Mouse (Mus musculus) spleen, postnatal 0 days (tissue): Measurements from ENCODE around the gene Man2b1. TPM values are rescaled to one million over a fixed set of nuclear protein-coding genes. Genes with fewer than 3 reads are reported as not detected.

Source experiments
- polyA plus RNA-seq: library from polyadenylated mRNA; unstranded; fragments of >200 nt; fragmentation: Nextera tagmentation; extraction: Ambion mirVana; gene quantifications from 2 replicates; pipeline ENCODE4 v1.2.1, GENCODE M21; 2015

The Man2b1 gene
- polyA plus RNA-seq, result 41.9 and 56.5 TPM in 2 replicates

DNA sequence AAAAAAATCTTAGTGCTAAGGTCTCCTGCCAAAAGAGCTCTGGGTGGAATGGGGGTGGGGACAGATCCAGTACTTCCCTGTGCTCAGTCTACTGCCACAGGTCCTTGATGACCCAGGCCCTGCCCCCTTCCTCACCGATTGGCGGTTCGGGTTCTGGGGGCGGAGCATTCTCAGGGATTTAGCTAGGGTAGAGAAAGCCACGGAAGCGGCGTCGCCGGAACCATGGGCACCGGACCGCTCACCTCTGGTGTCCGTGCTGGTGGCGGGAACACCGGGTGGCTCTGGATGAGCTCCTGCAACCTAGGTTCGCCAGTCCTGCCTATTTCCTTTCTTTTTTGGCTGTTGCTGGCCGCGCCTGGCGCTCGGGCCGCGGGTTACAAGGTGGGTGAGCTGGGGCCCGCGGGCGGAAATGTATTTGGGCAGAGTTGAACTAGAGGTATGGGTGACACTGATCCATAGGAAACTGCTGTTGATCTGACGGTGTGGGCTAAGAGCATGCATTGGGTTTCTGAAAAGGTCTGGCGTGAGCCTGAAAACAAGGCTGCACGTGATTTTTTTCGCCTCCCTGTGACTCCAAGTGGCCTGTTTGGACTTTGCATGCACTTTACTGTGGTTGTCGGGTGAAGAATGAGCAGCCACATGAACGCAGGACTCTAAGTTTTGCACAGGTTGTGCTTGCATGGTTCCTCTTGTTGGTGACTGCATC is at the start of gene Man2b1:
Gene Man2b1 (plus strand): TSS at position 163 of the 706 bp plus-strand sequence.

DNA sequence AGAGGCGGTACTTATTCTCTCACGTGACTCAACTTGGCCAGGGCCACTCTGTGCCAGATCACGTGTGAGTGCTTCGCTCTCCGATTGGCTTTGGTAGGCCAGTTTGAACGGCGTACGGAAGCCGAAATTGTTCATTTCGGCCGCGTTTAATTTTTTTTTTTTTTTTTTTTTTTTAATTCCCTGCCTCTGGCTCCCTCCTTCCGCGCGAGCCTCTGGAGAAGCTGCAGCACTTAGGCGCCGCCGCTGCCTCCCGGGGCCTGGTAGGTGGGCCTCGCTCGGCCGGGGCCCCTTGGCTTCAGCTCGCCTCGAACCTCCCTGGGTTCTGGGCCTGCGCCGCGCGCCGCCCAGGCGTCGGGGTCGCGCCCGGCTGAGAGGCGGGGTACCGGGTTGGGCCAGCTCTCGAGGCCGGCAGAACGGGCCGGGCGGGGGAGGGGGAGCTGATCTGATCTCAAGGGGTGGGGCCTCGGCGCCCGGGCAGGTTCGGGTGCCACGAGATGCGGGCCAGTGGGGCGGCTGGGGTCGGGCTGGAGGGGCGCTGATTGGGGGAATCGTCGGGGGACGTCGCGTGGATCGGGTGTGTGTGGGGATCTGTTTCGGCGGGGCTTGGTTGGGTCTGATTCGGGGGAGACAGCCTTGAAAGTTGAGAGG is 46.2 kb upstream of the Man2b1 start, which contains the start of gene Tnpo2:
Gene Tnpo2 (plus strand): TSS at position 198 of the 648 bp plus-strand sequence.

DNA sequence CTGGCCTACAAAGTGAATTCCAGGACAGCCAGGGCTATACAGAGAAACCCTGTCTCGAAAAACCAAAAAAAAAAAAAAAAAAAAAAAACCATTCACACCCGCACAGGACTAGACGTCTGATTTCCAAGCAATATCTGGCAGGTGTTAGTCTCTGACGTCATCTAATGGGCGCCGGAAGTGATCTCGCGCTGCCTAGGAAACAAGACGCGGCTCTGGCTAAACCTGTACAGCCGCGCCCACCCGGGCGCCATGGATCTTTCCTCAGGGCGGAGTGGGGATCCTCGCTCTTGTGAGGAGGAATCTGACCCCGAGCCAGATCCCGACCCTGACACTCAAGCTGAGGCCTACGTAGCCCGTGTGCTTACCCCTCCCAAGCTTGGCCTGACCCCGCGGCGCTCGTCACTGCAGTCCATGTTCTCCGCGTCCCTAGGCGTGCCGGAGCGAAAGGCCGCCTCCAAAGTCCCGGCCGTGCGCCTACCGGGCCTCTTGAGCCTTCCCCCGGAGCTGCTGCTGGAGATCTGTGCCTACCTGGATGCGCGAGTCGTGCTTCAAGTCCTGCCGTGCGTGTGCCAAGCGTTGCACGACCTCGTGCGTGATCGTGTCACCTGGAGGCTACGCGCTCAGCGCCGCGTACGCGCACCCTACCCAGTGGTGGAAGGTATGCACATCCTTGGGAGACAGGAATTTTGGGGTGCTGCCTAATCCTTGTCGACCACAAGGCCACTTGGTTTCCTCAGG is 23.0 kb upstream of the Man2b1 start, which contains the start of gene Fbxw9:
Gene Fbxw9 (plus strand): TSS at position 177 of the 738 bp plus-strand sequence.

DNA sequence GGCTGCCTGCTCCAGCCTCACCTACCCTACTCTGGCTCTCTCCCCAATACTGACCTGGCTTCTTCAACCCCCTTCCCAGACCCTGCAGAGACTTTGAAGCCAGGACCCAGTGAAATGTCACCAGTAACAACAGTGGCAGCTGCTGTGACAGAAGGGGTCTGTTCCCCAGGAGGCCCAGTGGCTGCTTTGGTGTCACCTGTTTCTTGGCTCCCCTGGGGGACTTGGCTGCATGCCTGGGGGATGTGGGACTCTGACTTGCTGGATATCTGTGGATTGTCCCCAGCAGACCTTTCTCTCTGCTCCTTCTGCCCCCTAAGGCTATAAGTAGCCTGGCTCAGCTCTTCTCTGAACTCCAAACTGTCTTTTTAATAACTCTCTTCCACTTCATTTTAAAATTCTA is 15.1 kb upstream of the Man2b1 start, which contains the start of gene Gm5741:
Gene Gm5741 (minus strand): TSS at position 1 of the 400 bp plus-strand sequence.

DNA sequence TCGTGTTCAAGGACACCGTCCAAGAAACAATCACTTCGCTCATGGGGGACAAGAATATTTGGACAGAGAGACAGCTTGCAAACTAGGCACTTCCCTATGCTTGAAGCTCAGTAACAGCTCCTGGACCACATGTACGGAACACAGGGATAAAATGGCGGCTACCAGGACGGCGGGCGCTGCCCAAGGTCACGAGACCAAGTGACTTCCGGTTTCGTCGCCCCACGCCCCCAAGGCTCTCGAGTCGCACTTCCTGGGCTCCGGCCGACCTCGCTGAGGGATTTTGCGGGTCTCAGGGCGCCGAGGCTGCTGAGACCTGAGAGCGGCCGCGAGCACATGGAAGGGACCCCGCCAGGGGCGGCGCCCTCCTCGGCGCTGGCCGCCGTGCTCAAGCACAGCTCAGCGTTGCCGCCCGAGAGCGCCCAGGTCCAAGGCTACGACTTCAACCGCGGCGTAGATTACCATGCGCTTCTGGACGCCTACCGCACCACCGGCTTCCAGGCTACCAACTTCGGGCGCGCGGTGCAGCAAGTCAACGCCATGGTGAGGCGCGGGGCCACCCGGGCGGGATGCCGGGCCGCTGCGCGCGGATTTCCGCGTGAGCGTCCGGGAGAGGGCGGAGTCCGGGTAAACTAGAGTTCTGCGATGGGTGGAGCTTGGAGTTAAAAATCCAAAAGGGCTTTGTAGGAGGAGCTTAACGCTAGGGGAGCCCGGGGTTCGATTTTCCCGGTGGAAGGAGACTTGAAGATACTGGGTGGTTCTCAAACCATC is 11.4 kb upstream of the Man2b1 start, which contains the start of gene Dhps:
Gene Dhps (plus strand): TSS at position 244 of the 768 bp plus-strand sequence.

DNA sequence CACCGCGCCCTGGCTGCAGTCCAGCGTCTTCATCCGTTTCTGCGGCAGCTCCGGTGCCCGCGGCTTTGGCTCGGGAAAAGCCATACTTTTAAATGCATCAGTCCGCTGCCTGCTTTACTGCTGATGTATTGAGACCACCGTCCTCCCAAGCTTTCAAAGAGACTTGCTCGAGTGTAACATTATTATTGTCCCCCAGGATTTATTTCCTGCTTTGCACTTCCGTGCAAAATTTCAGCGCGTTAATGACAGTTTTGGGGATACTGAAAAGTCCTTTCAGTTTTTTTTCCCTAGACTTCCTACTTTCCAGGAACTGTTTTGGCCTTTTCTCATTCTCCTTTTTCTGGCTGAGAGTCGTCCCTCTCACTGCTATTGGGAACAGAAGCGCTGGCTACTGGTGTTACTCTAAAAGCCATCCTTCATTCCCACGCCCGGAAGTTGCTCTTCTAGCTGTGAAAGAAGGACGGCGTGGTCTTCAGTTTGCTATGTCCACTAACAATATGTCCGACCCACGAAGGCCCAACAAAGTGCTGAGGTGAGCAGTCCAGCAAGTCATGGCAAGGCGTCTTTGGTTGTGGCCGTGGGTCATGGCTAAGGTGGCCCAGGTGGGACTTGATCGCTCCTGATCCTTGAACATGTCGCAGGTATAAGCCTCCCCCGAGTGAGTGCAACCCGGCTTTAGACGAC is 2.4 kb upstream of the Man2b1 start, which contains the start of gene Wdr83os:
Gene Wdr83os (plus strand): TSS at position 209 of the 684 bp plus-strand sequence.

DNA sequence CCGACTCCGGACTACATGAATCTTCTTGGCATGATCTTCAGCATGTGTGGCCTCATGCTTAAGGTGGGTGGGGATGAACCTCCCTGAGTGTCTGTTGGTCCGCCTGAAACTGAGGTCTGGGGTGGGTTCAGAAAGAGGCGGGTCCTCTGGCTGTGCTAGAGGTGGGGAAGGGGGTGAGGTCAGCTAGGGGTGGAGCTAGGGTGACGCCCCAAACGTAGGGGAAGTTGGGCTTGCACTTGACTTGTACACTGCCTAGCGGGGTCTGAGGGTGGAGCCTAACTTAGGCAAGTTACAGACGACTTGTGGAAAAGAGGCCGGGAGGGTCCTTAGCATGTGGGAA is 1.9 kb upstream of the Man2b1 start, which contains the start of gene Wdr83:
Gene Wdr83 (minus strand): TSS at position 91 of the 340 bp plus-strand sequence.

DNA sequence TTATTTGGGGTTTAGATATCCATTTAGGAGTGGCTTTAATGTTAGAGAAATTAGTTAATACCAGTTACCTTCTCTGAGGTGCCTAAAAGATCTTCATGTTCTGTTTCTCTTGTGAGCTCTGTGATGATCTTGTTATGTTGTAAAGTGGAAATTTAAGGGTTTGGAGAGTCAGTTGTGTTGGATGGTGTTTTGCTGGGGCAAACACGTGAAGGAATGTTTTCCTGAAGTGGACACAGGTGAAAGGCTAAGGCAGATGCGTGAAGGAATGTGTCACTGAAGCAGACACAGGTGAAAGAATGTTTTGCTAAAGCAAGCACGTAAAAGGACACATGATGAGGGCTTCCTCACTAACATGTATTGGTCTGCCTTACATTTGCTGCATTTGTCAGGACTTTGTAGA is 39.9 kb downstream of the Man2b1 start, which contains the start of gene Zfp791:
Gene Zfp791 (minus strand): TSS at position 101 of the 400 bp plus-strand sequence.

Other genes with a start within 250 kb of the Man2b1 start
- 257 and 273 TPM in 2 replicates for gene Rad23a, start 242.6 kb upstream of the Man2b1 start, polyA plus RNA-seq
- gene Calr, start 236.3 kb upstream of the Man2b1 start, polyA plus RNA-seq, result 262 and 293 TPM in 2 replicates
- gene Farsa, start 226.3 kb upstream of the Man2b1 start, polyA plus RNA-seq, result 63.1 and 64.4 TPM in 2 replicates
- gene Syce2, start 211.2 kb upstream of the Man2b1 start, polyA plus RNA-seq, result 100 and 115 TPM in 2 replicates
- gene Gcdh, start 189.3 kb upstream of the Man2b1 start, polyA plus RNA-seq, result 22.5 and 24.8 TPM in 2 replicates
- 323 and 405 TPM in 2 replicates for gene Klf1, start 181.3 kb upstream of the Man2b1 start, polyA plus RNA-seq
- gene Dnase2a, start 174.7 kb upstream of the Man2b1 start, polyA plus RNA-seq, result 29.2 TPM in 2 replicates
- gene Mast1, start 145.9 kb upstream of the Man2b1 start, polyA plus RNA-seq, result 0.22 and 0.30 TPM in 2 replicates
- 0.19 TPM in 1 of 2 replicates, not detected in the other for gene Rtbdn, start 136.3 kb upstream of the Man2b1 start, polyA plus RNA-seq
- not detected in 2 replicates for gene Gm49661, start 113.8 kb upstream of the Man2b1 start, polyA plus RNA-seq
- 1,795 and 2,054 TPM in 2 replicates for gene Prdx2, start 113.7 kb upstream of the Man2b1 start, polyA plus RNA-seq
- 139 and 165 TPM in 2 replicates for gene Rnaseh2a, start 113.5 kb upstream of the Man2b1 start, polyA plus RNA-seq
- 22.6 and 26.1 TPM in 2 replicates for gene Junb, start 104.6 kb upstream of the Man2b1 start, polyA plus RNA-seq
- gene Hook2, start 92.7 kb upstream of the Man2b1 start, polyA plus RNA-seq, result 5.2 and 5.7 TPM in 2 replicates
- 0.08 TPM in 1 of 2 replicates, not detected in the other for gene Best2, start 68.7 kb upstream of the Man2b1 start, polyA plus RNA-seq
- gene Asna1, start 58.0 kb upstream of the Man2b1 start, polyA plus RNA-seq, result 59.9 and 62.1 TPM in 2 replicates
- gene Trir, start 56.4 kb upstream of the Man2b1 start, polyA plus RNA-seq, result 96.0 and 106 TPM in 2 replicates
- gene Tnpo2, start 46.4 kb upstream of the Man2b1 start, polyA plus RNA-seq, result 16.3 and 17.1 TPM in 2 replicates
- gene Fbxw9, start 23.2 kb upstream of the Man2b1 start, polyA plus RNA-seq, result 7.7 and 11.9 TPM in 2 replicates
- 0.51 TPM in 1 of 2 replicates, not detected in the other for gene Gm5741, start 15.3 kb upstream of the Man2b1 start, polyA plus RNA-seq
- gene Dhps, start 11.5 kb upstream of the Man2b1 start, polyA plus RNA-seq, result 34.8 and 37.4 TPM in 2 replicates
- 100 and 103 TPM in 2 replicates for gene Wdr83os, start 2.5 kb upstream of the Man2b1 start, polyA plus RNA-seq
- 28.5 and 33.2 TPM in 2 replicates for gene Wdr83, start 2.0 kb upstream of the Man2b1 start, polyA plus RNA-seq
- 0.40 and 0.47 TPM in 2 replicates for gene Zfp791, start 39.8 kb downstream of the Man2b1 start, polyA plus RNA-seq
- not detected in 2 replicates for gene Cks1brt, start 68.7 kb downstream of the Man2b1 start, polyA plus RNA-seq
- gene Olfr371, start 142.7 kb downstream of the Man2b1 start, polyA plus RNA-seq, result not detected in 2 replicates
- 118 and 132 TPM in 2 replicates for gene Orc6, start 216.4 kb downstream of the Man2b1 start, polyA plus RNA-seq
- gene Vps35, start 216.5 kb downstream of the Man2b1 start, polyA plus RNA-seq, result 83.0 and 83.2 TPM in 2 replicates